Mouse (Mus musculus) left cerebral cortex, adult 9 months (tissue): ENCODE results near the gene Rap1gap2.

Source experiments
- DNase-seq, 2 experiments: peaks; one replicate each; pipeline ENCODE4 v3.0.0; 2022; ENCODE audit warnings: low spot score in 2 of 2

The Rap1gap2 gene

DNA sequence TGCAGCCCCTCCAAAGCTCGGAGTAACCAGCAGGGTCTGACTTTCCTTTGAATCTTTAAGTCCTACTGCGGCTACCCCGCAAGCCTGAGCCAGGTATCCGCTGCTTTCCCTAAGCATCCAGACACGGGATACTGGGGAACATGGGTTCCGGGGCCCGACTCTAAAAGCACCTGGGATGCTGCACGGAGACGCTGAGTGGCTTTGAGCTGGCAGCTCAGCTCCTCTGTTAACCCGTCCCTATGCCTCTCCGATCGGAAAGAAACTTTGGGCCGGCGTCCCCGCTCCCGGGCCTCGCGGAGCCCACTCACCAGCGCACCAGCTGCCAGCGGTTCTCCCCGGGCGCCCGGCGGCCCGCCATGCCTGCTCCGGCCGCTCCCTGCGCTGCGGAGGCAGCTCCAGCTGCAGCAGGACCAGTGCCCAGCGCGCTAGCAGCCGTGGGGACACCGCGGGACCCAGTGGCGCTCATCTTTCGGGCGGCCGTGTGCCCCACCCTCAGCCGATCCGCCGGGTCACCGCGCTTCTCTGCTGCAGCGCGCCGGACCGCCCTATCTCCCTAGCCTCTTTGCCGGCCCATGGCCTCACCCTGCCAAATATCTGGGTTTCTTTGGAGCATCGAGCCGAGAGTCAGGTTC, at the start of gene Rap1gap2:
TSS of gene Rap1gap2 (minus strand) at position 371 of the 632 bp plus-strand sequence.
- no peak for DNase-seq

DNA sequence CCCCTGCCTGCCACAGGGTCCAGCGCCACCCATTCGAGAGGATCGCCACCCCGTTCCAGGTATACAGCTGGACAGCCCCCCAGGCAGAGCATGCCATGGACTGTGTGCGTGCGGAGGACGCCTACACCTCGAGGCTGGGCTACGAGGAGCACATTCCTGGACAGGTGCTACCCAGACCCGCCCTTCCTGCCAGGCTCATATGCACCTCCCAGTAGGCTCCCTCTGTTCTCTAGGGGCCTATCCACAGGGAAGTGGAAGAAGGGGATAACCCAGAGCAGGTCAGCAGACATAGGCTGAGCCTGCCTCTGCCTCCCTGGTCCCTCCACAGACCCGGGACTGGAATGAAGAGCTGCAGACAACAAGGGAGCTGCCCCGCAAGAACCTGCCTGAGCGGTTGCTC, 49.6 kb upstream of the Rap1gap2 start:
- DNase-seq, result no peak

DNA sequence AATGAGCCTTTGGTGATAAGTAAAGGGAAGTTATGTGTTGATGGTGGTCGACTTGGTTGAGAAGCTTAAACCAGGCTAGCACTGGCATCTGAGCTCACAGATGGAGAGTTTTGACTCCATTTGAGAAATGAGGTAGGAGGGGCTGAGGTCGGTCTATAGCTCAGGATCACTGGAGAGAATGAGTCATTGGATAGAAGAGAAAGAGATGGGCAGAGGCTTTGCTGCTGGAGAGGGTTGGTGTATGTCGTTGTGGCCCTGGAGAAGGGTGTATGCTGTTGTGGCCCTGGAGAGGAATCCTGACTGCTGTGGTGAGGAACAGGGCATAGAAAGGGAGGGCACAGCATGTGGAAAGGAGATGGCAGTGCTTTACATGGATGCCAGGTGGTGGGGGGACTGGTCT, 45.2 kb upstream of the Rap1gap2 start:
- no peak for DNase-seq

DNA sequence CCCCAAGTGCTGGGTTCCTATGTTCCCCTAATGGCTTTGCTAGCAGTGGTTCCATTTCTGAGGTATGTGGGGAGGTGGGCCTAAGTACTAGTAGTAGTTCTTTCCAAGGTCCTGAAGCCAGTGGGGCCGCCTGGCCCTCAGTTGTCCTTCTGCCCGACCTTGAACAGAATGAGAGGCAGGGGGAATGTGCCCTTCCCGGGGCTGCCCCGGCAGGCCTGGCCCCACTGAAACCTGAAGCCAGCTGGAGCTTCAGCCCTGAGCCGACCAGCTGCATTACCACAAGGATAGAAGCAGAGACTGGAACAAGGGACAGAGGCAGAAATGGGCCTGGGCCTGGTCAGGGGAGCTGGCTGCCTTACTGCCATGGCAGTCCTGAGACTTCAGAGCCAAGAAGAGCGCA, 42.7 kb upstream of the Rap1gap2 start:
- DNase-seq, result no peak

DNA sequence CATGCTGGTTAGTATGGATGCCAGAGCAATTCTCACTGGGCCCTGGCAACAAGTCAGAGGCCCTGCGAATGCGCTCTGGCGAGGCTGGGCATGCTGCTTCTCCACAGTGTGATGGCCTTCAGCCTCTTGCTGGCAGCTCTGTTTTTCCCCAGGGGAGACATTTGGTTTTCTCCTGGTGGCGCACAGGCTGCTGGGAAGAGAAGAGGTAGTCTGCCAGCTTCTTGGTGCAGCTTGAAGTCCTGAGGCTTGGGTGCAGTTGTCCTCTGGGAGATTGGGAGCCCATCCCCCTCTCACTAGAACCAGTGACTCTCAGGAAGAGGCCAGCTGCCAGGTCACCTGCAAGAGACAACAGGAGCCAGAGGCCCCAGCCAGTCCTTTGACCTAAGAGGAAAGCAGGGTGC, 42.1 kb upstream of the Rap1gap2 start:
- DNase-seq, result peak in 1 of 2 experiments; percentile 39

DNA sequence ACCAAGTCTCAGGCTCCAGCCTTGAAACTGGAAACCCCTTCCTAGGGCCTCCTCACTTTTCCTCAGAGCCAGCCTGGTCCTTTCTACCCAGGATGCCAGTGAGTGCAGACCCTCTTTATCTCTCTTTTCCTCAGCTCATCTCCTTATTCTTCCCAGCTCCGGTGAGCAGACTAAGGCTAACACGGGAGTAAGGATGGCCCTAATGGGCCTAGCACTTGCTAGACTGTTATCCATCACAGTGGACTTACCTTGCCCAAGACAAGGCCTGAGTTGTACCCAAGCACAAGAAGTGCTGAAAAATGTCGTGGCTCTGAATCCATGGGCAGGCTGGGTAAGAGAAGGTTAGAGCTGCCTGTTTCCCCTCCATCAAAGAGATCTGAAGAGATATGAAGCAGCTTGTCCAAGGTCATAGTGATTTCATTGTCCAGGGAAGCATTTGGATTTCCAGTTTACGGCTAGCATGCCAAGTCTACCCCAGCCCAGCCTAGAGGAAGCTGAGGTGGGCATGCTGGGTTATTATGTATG, 39.9 kb upstream of the Rap1gap2 start:
- no peak for DNase-seq

DNA sequence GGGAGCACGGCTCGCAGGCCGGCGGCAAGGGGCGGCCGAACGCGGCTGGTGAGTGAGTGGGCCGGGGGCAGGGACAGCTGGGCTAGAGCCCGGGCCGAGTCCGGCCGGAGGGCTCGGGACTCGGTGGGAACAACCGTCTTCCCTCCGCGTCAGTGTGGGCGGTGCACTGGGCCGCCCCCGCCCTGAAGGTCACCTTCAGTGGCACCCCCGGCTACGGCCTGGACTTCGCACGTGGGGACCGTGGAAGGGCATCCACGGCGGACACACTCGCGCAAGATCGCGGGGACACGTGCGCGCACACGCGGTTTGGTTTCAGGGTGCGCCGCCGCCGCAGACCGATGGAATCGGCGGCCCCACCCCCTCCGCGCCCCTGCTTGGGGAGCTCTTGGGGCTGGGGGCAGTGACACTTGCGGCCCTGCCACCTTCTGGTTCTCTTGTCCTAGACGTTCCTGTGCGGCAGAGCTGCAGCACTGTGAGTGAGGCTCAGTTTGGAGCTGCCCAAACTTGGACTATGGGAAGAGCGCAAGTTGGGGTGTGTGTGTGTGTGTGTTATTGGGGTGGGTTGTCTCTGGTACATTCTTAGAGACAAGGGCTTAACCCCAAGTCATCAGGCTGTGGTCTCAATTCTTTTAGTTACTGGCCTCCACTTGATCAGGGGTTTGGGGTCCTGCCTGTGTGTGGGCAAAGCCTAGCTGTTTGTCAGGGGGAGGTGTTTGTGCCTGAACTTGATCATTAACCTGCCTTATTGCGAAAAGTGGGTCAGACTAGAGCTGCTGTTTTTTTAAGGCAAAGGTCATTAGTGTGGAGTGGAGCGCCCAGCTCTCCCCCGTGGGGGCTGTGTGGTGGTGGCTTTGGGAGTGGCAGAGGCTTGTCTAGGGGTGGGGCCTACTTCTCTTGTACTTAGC, 39.2 kb upstream of the Rap1gap2 start:
- DNase-seq, result peak in 1 of 2 experiments; percentile 23

DNA sequence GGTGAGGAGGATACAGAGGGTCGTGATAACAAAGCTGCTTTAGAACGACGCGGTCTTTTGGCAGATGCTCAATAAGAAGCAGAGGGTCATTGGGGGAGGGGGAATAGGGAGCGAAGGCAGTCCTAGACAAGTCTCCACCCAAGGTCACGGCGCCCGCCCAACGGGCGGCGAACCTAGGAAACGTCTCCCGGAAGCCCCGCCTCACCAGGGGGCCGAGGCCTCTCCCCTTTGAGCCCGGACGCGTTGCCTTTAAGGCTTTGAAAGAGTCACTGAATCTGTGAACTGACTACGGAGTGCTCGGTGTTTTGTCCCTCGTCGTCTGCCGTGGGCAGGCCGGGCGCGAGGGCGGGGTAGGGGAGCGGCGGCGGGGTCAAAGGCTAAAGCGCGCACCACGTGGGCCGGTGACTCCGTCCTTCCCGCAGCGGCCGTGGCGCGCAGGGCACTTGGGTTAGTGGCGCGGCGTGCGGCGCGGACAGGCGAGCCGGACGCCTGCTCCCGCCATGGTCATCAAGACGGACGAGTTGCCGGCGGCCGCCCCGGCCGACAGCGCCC, 38.5 kb upstream of the Rap1gap2 start, which contains the start of gene Cluh:
TSS of gene Cluh (plus strand) at position 401 of the 552 bp plus-strand sequence.
- peak; percentile 95 to 98 for DNase-seq

DNA sequence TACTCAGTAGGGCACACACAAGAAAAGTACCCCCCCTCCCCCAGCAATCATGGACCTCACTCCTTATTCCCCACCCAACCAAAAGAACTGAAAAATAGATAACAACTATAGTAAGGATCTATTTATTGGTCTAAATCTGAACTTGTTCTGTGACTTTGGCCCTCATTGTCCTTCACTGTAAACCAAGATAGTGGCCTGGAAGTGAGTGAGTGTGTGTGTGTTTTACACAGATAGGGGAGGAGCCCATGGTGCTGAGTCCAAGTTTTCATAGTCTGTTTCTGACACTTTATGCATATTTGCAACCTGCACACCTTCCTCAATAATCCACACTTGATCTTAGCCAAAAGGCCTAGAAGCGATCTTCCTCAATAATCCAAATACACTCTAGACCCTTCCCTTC, 38.0 kb upstream of the Rap1gap2 start:
- DNase-seq, result no peak

DNA sequence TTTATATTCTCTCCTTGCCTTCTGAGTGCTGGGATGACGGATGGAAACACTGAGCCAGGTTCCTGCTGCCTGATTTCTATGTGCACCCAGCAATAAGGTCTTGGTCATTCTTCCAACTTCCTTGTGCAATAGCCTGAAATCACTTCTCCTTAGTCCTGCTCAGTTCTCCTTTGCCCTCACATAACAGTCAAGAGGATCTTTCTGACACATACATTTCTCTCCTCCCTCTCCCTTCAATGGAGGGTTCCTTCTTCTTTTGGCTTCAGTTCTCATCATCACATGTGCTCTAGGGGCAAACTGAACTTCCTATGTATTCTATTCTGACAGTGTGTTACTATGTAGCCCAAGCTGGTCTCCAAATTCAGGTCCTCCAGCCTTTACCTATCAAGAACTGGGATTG, 37.3 kb upstream of the Rap1gap2 start:
- DNase-seq, result no peak

DNA sequence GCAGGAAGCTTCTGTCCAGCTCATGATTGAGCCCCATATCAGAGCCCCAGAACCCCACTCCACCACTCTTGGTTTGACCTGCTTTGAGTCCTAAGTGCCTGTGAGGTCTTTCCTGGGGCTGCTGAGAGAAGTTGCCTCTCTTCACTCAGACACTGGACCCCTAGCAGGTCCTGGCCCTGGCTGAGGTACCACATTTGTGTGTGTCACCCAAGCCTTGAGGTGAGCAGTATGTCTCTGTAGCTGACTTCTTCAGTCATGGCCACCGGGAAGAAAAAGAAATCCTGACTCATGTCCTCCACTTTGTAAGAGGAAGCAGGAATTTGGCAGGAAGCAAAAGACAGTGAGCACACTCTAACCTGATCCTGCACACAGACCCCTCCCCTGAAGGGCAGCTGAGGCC, 28.9 kb upstream of the Rap1gap2 start:
- DNase-seq, result no peak

DNA sequence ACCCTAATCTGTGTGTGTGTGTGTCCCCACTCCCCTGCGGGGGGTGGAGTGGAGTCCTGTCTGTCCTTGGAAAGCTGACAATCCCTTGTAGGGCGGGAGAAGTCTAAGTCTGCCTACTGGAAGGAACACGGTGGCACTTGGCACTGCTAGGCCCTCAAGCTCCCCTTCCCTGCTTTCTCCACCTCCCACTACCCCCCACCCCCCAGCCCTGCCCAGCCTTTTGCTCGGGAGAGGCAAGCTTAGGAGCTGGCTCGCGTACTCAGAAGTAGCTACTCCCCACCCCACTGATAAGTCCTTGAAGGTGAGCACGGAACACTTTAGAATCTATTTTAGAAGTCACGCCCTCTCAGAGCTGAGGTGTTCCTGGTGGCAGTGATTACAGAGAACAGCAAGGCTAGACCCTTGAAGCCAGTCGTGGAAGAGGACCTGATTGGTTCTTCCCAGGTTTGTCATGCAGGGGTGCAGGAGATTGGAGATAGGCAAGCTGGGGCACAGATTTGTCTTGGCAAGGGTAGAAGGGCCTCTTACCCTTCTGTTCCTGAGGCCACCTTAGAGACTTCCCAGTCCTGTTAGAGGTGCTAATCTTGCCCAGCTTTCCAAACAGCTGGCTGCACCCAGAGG, 28.2 kb upstream of the Rap1gap2 start:
- DNase-seq, result no peak

DNA sequence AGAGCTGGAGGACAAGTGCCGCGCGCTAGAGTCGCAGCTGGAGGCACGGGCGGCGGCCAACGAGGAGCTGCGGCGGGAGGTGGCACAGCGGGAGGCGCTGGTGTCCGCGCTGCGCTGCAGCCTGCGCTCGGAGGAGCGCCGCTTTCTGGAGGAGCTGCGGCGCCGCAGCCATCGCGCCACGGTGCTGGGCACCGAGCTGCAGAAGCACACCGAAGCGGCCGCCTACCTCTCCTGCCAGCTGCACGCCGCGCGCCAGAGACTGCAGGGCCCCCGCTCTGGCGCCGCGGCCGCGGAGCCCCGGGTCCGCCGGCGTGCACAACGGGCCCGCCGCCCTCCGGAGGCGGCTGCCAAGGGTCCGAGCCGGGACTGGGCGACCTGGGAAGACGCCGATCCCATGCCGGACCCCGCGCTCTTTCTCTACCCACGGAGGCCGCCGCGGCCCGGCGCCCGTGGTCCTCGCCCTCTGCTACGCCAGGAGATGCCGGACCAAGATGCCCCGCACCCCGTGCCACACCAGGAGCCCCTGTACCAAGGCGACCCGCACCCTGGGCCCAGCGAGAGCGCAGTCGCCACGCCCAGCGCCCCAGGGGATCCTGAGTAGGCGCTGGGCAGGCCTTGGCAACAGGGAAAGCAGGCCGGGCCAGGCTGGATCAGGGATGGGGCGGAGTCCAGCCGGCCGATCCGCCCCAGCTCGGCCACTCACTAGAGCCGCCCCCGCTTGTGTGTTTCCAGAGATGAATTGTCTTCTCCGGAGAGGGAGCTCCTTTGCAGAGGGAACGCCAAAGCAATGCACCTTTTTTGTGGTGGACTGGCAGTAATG, 27.5 kb upstream of the Rap1gap2 start:
- peak in 1 of 2 experiments; percentile 67 for DNase-seq

DNA sequence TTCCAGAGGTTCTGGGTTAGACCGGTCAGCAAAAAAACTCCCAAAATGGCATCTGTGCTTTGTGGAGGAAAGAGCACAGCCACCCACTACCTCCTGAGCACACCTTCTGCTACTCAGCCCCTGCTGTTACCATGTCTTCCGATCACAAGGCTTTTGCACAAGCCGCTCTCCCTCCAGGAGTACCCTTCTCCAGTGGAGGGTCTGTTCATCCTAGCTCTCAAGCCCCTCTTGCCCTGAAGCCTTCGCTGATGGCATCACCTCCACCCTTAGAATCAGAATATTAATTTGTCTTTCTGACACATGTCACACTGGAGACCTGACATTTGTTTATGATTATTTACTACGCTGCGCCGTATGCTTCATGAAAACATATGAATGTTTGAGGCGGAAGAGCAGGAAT, 26.8 kb upstream of the Rap1gap2 start:
- DNase-seq, result no peak

DNA sequence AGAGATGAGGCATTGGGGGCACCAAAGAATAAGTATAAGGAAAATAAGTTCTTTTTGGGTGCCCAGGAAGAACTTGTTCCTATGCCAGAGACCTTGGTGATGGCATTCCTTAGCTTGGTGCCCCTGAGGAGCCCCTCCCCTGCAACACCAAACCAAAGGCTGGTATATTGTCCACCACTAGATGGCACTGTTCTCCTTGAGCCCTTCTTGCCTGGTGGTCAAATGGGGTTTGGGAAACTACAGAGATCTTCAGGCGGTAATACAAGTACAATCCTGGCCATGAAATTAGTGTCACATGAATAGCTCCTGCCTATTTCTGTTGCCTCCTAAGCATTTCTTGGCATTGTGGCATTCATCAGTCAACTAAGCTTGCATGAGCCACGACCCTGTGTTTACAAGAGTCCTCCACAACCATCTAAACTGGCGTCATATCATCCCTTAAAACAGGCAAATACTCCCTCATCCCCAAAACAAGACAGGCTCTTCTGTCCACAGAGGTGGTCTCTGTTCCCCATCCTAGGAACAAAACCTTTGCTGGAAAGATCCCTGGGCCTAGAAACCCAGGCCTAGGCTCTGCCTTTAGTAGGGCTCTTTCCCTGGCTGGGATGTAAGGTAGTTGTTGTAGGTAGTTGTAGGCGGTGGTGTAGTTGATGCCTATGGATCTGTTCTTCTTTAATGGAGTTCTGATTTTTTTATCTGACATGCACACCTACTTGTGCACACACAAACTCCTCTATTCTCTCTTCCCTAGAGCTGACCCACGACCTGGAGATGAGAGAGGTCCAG, 24.0 kb upstream of the Rap1gap2 start:
- peak in 1 of 2 experiments; percentile 71 for DNase-seq

DNA sequence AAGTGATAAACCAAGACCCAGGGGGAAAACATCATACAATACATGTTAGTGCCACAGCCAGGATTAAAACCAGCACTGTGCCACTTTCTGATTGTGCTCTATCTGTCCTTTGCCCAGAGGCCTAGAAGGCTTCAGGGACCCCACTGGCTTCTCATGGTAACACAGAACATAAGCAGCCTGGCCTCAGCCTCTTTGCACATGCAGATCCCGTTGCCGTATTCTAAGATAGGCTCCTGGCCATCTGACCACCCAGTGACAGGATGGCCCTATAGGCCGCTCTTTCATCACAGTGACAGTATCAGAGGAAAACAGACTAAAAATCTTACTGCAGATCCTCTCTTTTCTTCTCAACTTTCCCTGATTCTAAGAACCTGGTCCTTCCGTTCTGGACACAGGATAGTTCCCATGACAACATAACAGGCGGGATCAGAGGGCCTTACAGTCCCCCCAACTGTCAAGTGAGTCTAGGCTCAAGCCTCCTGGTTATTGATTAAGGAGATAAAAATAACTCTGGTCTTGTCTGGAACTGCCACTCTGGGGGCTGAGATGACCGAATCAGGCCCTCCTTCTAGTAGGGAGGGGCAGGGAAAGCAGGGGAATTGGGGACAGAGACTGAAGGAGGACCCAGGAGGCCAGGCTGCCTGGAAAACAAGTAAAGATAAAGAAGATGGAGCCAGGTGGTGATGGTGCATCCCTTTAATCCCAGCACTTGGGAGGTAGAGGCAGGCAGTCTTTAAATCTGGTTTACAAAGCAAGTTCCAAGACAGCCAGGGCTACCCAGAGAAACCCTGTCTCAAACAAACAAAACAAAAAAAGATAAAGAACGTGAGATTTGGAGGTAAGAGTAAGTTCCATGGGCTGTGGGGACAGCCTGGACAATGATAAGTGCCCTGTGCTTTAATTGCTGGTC, 21.4 kb upstream of the Rap1gap2 start:
- DNase-seq, result no peak

DNA sequence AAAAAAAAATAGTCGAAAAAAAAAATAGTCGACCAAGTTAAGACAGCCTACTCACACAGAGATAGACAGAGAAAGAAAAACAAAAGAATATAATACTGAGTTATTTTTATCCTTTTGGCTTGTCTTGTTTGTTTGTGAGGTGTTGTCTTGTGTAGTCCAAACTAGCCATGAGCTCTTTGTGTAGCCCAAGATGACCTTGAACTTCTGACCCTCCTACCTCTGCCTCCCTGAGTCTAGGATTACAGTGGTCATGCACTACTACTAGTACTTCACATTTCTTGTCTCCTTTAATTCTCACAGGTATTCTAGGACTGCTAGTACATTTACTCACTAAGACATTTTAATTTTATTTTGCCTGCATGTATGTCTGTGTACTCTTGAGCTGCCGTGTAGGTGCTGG, 16.8 kb upstream of the Rap1gap2 start:
- DNase-seq, result no peak

DNA sequence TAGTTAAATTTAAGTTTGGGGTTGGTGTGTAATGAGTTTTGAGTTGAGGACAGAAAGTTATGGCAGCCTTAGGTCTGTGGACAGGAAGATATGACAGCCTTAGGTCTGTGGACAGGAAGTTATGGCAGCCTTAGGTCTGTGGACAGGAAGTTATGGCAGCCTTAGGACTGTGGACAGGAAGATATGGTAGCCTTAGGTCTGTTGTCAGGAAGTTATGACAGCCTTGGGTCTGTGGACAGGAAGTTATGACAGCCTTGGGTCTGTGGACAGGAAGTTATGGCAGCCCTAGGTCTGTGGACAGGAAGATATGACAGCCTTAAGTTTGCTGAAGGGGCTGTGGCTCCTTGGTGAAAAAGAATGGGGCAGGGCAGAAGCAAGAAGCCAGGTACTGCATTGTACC, 14.6 kb upstream of the Rap1gap2 start:
- DNase-seq, result no peak

DNA sequence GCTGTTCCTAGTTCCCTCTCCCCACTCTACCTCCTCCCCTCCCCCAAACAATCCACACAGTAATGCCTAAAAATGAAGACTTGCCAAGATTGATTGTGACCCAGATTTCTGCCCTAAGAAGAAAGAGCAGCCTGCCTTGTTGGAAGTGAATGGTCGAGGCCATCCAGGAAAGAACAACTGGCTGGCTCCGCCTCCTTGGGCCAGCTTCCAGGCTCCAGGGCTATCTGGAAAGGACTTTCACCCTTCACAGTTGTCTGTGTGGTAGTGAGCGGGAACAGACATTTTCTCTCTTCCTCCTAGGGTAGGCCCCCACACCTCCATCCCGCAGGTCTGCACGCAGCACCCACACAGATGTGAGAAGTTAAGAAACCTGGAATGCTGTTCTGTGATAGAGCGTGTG, 13.0 kb upstream of the Rap1gap2 start:
- DNase-seq, result no peak
